Mouse (Mus musculus) Patski (cell line): Measurements from ENCODE around the gene Atf1. TPM values are rescaled to one million over a fixed set of nuclear protein-coding genes. Genes with fewer than 3 reads are reported as not detected.

Source experiments
- ATAC-seq: fragments of 100-300 bp; one replicate; pipeline ENCODE4 v1.8.0; 2021
- CTCF ChIA-PET: fragments of 350-600 bp; sonication (Branson Sonifier 250); formaldehyde crosslinking; loops from one replicate; lab custom pipeline; 2022; ENCODE audit warnings: inconsistent platforms; lab: Charles Lee
- POLR2A ChIA-PET: fragments of 350-600 bp; sonication (Branson Sonifier 250); formaldehyde crosslinking; loops from one replicate; lab custom pipeline; 2022; ENCODE audit warnings: antibody characterized with exemption, inconsistent platforms; lab: Charles Lee
- DNase-seq: peaks from one replicate; pipeline ENCODE4 v3.0.0-alpha.2; 2011; ENCODE audit warnings: low read depth, low spot score
- H3K27me3 ChIP-seq: fragments of 371-371 bp; one replicate; pipeline ENCODE4 v1.5.1; 2021
- CTCF ChIP-seq: fragments of 100-300 bp; IDR thresholded peaks from one replicate; pipeline ENCODE4 v1.5.1; 2021
- in situ Hi-C: fragments of 300-500 bp; cut with MboI; formaldehyde crosslinking; loops from 3 replicates; pipeline ENCODE4 v1.11.1; 2018; ENCODE audit warnings: low pct_unique_long_range_greater_than_20kb, mixed read lengths
- polyA plus RNA-seq: library from polyadenylated mRNA; unstranded; gene quantifications from one replicate; pipeline ENCODE4 v1.2.3, GENCODE M21; 2021

The Atf1 gene
- polyA plus RNA-seq, 1 experiment from 2014 or later: 61.2 TPM

GRCm38 (mm10) chr15:100274790-100275559 is 47.4 kb downstream of the Atf1 start:
- in situ Hi-C loops: no loop called here
- ChIA-PET POLR2A (interaction anchor here (0.7 kb wide), 1 partner anchor 9 kb away, joined by 4 read pairs; no protein-coding TSS in a partner anchor), CTCF (no interaction called here)
- no peak for DNase-seq
- no peak for ATAC-seq
- H3K27me3 ChIP-seq: no peaks in the 10 kb centered on the region
- TF ChIP-seq CTCF: no peak

DNA sequence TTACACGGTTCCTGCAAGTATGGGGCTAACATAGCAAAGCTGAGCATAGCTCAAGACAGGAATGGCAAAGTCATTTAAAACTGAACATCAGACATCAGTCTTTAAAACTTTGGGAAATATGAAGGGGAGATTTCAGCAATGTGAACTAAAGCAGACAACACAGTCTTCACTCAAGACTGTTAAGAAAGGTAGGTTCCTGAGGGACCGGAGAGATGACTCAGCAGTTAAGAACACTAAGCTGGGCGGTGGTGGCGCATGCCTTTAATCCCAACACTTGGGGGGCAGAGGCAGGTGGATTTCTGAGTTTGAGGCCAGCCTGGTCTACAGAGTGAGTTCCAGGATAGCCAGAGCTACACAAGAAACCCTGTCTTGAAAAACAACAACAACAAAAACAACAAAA is 48.8 kb downstream of the Atf1 start:
- H3K27me3 ChIP-seq: no peaks in the 10 kb centered on the region
- TF ChIP-seq CTCF: no peak
- in situ Hi-C loops: no loop called here
- DNase-seq: no peak
- POLR2A ChIA-PET: no interaction called here
- no peak for ATAC-seq
- CTCF ChIA-PET: interaction anchor here (0.8 to 1.2 kb wide), 3 partner anchors 10 to 98 kb away, joined by 3 read pairs; no protein-coding TSS in a partner anchor

DNA sequence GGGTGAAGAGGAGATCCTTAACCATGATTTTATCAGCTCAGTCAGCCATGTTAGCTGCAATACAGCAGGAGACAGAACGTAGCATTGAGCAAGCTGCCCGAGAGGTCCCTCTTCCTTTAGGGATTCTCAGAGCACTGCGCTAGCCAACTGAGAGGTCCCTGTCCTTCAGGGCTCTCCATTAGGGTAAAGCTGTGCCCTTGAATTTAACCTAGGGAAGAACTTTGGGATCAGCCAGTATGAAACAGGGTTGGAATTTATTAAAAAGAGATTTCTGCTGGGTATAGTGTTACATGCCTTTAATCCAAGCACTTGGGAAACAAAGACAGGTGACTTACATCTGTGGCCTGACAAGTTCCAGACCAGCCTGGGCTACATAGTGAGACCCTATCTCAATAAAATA is 50.0 kb downstream of the Atf1 start:
- H3K27me3 ChIP-seq: no peaks in the 10 kb centered on the region
- in situ Hi-C loops: no loop called here
- DNase-seq (no peak), ATAC-seq (no peak)
- ChIA-PET CTCF (no interaction called here), POLR2A (no interaction called here)
- TF ChIP-seq CTCF: no peak

DNA sequence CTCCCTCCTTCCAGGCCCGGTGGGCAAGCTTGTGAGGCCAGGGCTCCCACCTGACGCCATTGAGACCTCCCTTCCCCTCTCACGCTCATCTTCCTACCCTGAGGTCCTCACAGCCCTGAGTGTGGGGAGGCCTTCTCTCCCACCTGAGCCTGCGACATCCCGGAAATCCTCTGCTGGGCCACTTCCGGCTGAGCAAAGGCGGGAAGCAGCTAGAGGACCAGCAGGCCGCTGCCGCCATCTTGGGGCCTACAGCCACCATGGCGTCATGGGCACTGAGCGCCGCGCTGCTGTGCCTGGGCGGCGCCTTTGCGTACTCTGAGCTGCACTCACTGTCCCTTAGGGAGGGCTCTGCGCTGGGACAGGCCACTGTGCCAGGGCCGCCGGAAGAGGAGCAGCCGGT is 53.0 kb downstream of the Atf1 start, which contains the start of gene Tmprss12:
TSS of gene Tmprss12 (plus strand) at position 212 of the 400 bp plus-strand sequence.
- no peak for TF ChIP-seq CTCF
- ChIA-PET POLR2A (no interaction called here), CTCF (no interaction called here)
- ATAC-seq: no peak
- in situ Hi-C loops: no loop called here
- DNase-seq: no peak
- no peaks in the 10 kb centered on the region for H3K27me3 ChIP-seq

DNA sequence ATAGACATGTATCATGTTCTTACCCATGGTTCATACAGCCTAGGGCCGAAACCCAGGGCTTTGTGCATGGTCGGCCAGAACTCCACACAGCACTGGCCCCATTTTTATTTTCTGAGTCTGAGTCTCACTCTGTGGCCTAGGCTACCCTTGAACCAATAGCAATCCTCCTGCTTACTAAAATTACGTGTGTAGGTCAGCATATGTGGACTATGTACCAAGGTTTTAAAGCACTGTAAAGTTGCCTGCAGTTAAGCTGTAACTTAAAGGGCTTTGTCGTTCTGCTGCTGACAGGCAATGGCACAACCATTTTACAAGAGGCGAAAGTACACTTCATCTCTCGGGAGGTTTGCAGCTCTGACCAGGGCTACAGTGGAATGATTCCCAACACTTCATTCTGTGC is 61.4 kb downstream of the Atf1 start:
- CTCF ChIA-PET: interaction anchor here (1.2 kb wide), 1 partner anchor 25 kb away, joined by 3 read pairs; no protein-coding TSS in a partner anchor
- no peaks in the 10 kb centered on the region for H3K27me3 ChIP-seq
- DNase-seq (no peak), ATAC-seq (no peak)
- in situ Hi-C loops: no loop called here
- TF ChIP-seq CTCF: no peak
- POLR2A ChIA-PET: interaction anchor here (0.6 kb wide), 1 partner anchor 23 kb away, joined by 3 read pairs; no protein-coding TSS in a partner anchor

- in situ Hi-C loops: no loop called here
- ChIA-PET CTCF (no interaction called here), POLR2A (no interaction called here)
- DNase-seq (no peak), ATAC-seq (no peak)
- no peak for TF ChIP-seq CTCF
- no peaks in the 10 kb centered on the region for H3K27me3 ChIP-seq
Measured at GRCm38 (mm10) chr15:100290858-100291257, 63.2 kb downstream of the Atf1 start.

- ATAC-seq (no peak), DNase-seq (no peak)
- POLR2A ChIA-PET: no interaction called here
- TF ChIP-seq CTCF: no peak
- in situ Hi-C loops: no loop called here
- no peaks in the 10 kb centered on the region for H3K27me3 ChIP-seq
- CTCF ChIA-PET: no interaction called here
Measured at GRCm38 (mm10) chr15:100292326-100292725, 64.7 kb downstream of the Atf1 start.

DNA sequence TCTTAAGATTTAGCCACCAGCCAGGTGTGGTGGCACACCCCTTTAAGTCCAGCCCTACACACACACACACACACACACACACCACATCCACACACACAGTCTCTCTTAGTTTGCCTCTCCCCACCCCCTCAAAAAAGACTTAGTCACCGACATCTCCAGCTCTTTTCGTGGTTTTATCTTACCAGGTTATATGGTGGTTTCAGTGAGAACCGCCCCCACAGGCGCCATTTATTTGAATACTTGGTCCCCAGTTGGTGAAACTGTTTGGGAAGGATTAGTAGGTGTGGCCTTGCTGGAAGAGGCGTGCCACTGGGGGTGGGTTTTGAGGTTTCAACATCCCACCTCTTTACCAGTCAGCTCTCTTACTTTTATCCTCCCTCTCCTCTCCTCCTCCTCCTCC is 70.2 kb downstream of the Atf1 start:
- no peak for TF ChIP-seq CTCF
- in situ Hi-C loops: no loop called here
- ChIA-PET CTCF (no interaction called here), POLR2A (no interaction called here)
- DNase-seq (no peak), ATAC-seq (no peak)
- H3K27me3 ChIP-seq: no peaks in the 10 kb centered on the region

DNA sequence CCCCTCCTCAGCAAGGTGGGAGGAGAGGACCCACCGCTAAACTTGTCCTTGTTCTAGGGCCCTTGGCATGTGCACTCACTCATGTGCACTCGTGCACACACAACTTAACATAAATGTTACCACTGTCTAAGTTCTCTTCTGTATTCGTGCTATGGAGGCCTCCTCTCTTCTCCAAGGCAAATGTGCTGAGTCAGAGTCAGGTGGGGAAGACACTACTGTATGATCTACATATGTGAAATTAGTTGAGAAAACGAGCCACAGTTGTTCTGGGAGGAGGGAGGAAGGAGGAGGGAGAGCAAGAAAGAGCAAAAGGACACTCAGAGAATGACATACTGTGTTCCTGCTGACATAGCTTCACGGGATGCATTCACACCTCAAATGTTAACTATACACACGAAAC is 72.9 kb downstream of the Atf1 start:
- ChIA-PET CTCF (no interaction called here), POLR2A (interaction anchor here (0.6 kb wide), 1 partner anchor 328 kb away, joined by 4 read pairs; no protein-coding TSS in a partner anchor)
- TF ChIP-seq CTCF: no peak
- in situ Hi-C loops: loop anchor here (5.0 kb wide), 1 partner anchor 33 kb away; no protein-coding TSS in a partner anchor
- DNase-seq: no peak
- no peaks in the 10 kb centered on the region for H3K27me3 ChIP-seq
- no peak for ATAC-seq

- POLR2A ChIA-PET: no interaction called here
- CTCF ChIA-PET: no interaction called here
Measured at GRCm38 (mm10) chr15:100301556-100301955, 73.9 kb downstream of the Atf1 start.

GRCm38 (mm10) chr15:100303428-100304018 is 75.9 kb downstream of the Atf1 start:
- DNase-seq (no peak), ATAC-seq (no peak)
- ChIA-PET POLR2A (interaction anchor here (1.4 kb wide), 1 partner anchor 15 kb away, joined by 3 read pairs; no protein-coding TSS in a partner anchor), CTCF (interaction anchor here (0.9 to 1.8 kb wide), 2 partner anchors 8 to 38 kb away, joined by 3 to 4 read pairs; no protein-coding TSS in a partner anchor)
- no peaks in the 10 kb centered on the region for H3K27me3 ChIP-seq
- in situ Hi-C loops: loop anchor here (5.0 kb wide), 1 partner anchor 36 kb away; no protein-coding TSS in a partner anchor
- TF ChIP-seq CTCF: no peak

More at GRCm38 (mm10) chr15:100301556-100301955, 73.9 kb downstream of the Atf1 start:
- in situ Hi-C loops: loop anchor here (5.0 kb wide), 1 partner anchor 34 kb away; no protein-coding TSS in a partner anchor
- DNase-seq (no peak), ATAC-seq (no peak)
- no peak for TF ChIP-seq CTCF
- H3K27me3 ChIP-seq: no peaks in the 10 kb centered on the region
